Mouse (Mus musculus): ENCODE measurements around the gene Col3a1. TPM values are rescaled to one million over a fixed set of nuclear protein-coding genes. Genes with fewer than 3 reads are reported as not detected.

Col3a1 gene
- total RNA-seq, 2 experiments from 2014 or later = 26.6 to 46.5 TPM

DNA sequence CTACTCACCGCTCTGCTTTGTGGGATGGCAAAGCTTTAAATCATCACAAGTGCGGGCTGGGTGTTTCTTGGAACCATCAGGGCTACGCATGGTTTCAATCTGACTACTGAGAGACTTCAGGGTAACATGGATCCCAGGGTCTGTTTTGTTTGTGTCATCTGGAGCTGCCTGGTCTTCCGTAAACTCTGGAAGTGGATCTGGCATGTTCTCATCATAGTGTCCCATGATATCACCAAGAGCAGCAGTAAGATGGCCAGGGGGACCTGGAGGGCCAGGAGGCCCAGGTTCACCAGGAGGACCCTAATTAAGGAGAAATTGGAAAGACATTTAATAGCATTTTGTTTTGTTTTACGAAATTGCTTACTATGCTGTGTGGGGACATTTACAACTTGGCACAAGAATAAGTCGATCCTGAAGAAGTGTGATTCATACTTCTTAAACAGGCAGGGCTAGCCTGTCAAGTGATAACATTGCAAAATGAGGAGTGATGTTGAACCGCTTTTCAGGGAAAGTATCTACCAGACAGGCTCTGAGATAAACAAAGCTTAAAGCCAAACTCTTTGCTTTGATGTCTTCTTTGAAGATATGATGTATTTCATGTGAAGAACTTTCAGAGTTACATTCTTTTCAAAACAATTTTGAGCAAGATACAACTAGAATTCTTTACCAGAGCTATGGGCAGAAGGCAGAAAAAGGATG is 68.8 kb downstream of the Col3a1 start:
- DNase-seq (ENCODE audit: low spot score in 2 of 2) = no peak

DNA sequence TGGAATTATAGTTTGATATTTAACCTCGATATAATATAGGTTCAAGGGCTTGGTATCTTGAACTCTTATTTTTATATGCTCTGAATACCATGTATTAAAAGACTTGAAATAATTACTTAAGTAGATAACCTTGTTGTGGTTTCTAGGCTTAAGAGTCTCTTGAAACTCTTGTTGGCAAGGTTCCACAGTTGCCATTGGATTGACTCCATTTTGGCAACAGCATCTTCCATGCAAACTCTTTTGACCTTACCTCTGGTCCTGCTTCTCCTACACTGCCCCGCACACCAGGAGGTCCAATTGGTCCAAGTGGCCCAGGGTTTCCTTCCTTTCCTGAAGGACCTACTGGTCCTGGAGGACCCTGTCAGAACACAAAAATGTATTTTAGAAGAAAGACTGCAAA is 70.5 kb downstream of the Col3a1 start:
- DNase-seq (ENCODE audit: low spot score in 2 of 2) = no peak

Small RNA genes within 50 kb of the gene (microRNA-seq; reads per million reads assigned to microRNA genes)
- 0 reads per million in 2 experiments for gene Gm47302

Other genes with a start within 250 kb of the Col3a1 start
- gene Col5a2, start 191.7 kb downstream of the Col3a1 start, total RNA-seq (2021) = 10 to 100 TPM; 10.2 to 13.1 TPM

All from layer of hippocampus, postnatal 14 days (tissue).